In genomic region chr4:129782857-129783331, GRCm38 (mm10) we compare ENCODE assay signal across 8 mouse cellular contexts. TPM values are rescaled to one million over a fixed set of nuclear protein-coding genes. Genes with fewer than 3 reads are reported as not detected.
DNase-seq lines count a peak whose midpoint lies in the region; ATAC-seq and TF ChIP-seq lines count a peak whose summit lies in the region.

No protein-coding gene starts in this region.

- dilution Hi-C loops in CH12.LX (cut with MboI; ENCODE audit: extremely low pct_ligation_motif_present, extremely low pct_unique_long_range_greater_than_20kb, low sequenced_read_pairs): no loop called here

- H3K4me2 ChIP-seq in CH12.LX (ENCODE audit: insufficient read depth, low read depth, poor library complexity, severe bottlenecking): peak overlapping the region; percentile 41; the same call in 1 of the 2 replicates
- H3K4me2 ChIP-seq in forebrain, embryonic 15.5 days (replicated peaks): no peak overlapping the region

- peak; percentile 61 for ATAC-seq in forebrain, embryonic 15.5 days (replicated peaks)
- no peak for ATAC-seq in inflammation-experienced regulatory T-cells, adult 6 months

- no peak; the same call in 1 of the 2 replicates for TF ChIP-seq POLR2A in CH12.LX (IDR thresholded peaks at IDR 0.05; ENCODE audit: low read depth, low read length)

- DNase-seq in heart, embryonic 10.5 days (ENCODE audit: low spot score): peak; percentile 68
- no peak for DNase-seq in heart, adult 9 months (ENCODE audit: low spot score in 2 of 2)
- no peak for DNase-seq in CH12.LX (ENCODE audit: extremely low read depth)
- DNase-seq in cerebellum, adult 9-10 months: no peak
- DNase-seq in thymus, postnatal 10 days (ENCODE audit: low spot score in 2 of 2): no peak

- H3K9ac ChIP-seq in CH12.LX (ENCODE audit: insufficient read depth, low read depth): 0 out of 2 replicates have a peak overlapping the region, but pooled peaks have one; percentile 30
- no peak overlapping the region for H3K9ac ChIP-seq in forebrain, embryonic 15.5 days (replicated peaks)

- TF ChIP-seq EP300 in CH12.LX (IDR thresholded peaks at IDR 0.05; ENCODE audit: low read length): no peak

- peak overlapping the region; percentile 78 for H3K27ac ChIP-seq in heart, embryonic 10.5 days
- H3K27ac ChIP-seq in CH12.LX (ENCODE audit: insufficient read depth, low read depth): peak overlapping the region; percentile 58
- H3K27ac ChIP-seq in forebrain, embryonic 15.5 days (replicated peaks): peak overlapping the region; percentile 21; the same call in 1 of the 2 replicates

- WGBS in heart, embryonic 10.5 days: 44% methylated on average over 3 of the region's 3 CpGs
- 30% methylated on average over 3 of the region's 3 CpGs for WGBS in forebrain, embryonic 15.5 days

- H3K36me3 ChIP-seq in heart, embryonic 10.5 days: no peaks in the 10 kb centered on the region
- H3K36me3 ChIP-seq in CH12.LX (replicated peaks in 1 of 2; ENCODE audit: control insufficient read depth in 1 of 2, insufficient read depth in 1 of 2, low read length in 1 of 2): no peaks in the 10 kb centered on the region
- H3K36me3 ChIP-seq in forebrain, embryonic 15.5 days: no peaks in the 10 kb centered on the region
- H3K36me3 ChIP-seq in megakaryocyte, embryonic 14.5 days (replicated peaks; ENCODE audit: low read length): peaks cover 3% of the 10 kb centered on the region

- H3K27me3 ChIP-seq in heart, embryonic 10.5 days (ENCODE audit: insufficient read depth, poor library complexity, severe bottlenecking): no peaks in the 10 kb centered on the region
- H3K27me3 ChIP-seq in CH12.LX (replicated peaks): no peaks in the 10 kb centered on the region
- no peaks in the 10 kb centered on the region for H3K27me3 ChIP-seq in forebrain, embryonic 15.5 days
- no peaks in the 10 kb centered on the region for H3K27me3 ChIP-seq in megakaryocyte, embryonic 14.5 days (replicated peaks)

- TF ChIP-seq CTCF in CH12.LX (conservative IDR thresholded peaks at IDR 0.05 in 1 of 2, IDR thresholded peaks at IDR 0.05 in 1 of 2; ENCODE audit: low read depth in 2 of 2, low read length in 2 of 2): no peak

- peaks cover 19% of the 10 kb centered on the region for H3K4me1 ChIP-seq in heart, embryonic 10.5 days
- H3K4me1 ChIP-seq in CH12.LX (ENCODE audit: control insufficient read depth in 1 of 2, insufficient read depth in 2 of 2): peaks cover 12 to 43% of the 10 kb centered on the region in 2 experiments
- peaks cover 23% of the 10 kb centered on the region for H3K4me1 ChIP-seq in forebrain, embryonic 15.5 days
- peaks cover 29% of the 10 kb centered on the region for H3K4me1 ChIP-seq in megakaryocyte, embryonic 14.5 days

- in situ Hi-C loops in CH12.LX (cut with MboI; ENCODE audit: low pct_ligation_motif_present, low pct_unique_long_range_greater_than_20kb, low sequenced_read_pairs): loop anchor here (10.0 to 25.0 kb wide), 2 partner anchors 62 to 304 kb away; no protein-coding TSS in a partner anchor

- no peaks in the 10 kb centered on the region for H3K9me3 ChIP-seq in heart, embryonic 10.5 days
- peaks cover 4% of the 10 kb centered on the region for H3K9me3 ChIP-seq in CH12.LX (replicated peaks; ENCODE audit: low read length)
- no peaks in the 10 kb centered on the region for H3K9me3 ChIP-seq in forebrain, embryonic 15.5 days
- H3K9me3 ChIP-seq in megakaryocyte, embryonic 14.5 days: 0 out of 2 replicates have a peak, but pooled peaks cover 3% of the 10 kb centered on the region

- H3K79me2 ChIP-seq in CH12.LX (replicated peaks; ENCODE audit: control insufficient read depth, extremely low read depth, insufficient read depth, poor library complexity, severe bottlenecking): no peaks in the 10 kb centered on the region

- TF ChIP-seq RAD21 in CH12.LX (IDR thresholded peaks at IDR 0.05; ENCODE audit: low read depth, low read length): no peak

- no peak overlapping the region for H3K4me3 ChIP-seq in heart, embryonic 10.5 days
- no peak overlapping the region for H3K4me3 ChIP-seq in CH12.LX (replicated peaks in 1 of 3; ENCODE audit: low read depth in 2 of 3, low read length in 2 of 3, poor library complexity in 1 of 3)
- H3K4me3 ChIP-seq in forebrain, embryonic 15.5 days: no peak overlapping the region
- H3K4me3 ChIP-seq in megakaryocyte, embryonic 14.5 days (replicated peaks): peak overlapping the region; percentile 26

TF ChIP-seq in CH12.LX, 34 proteins besides CTCF, POLR2A, EP300 and RAD21:
- no peak for TF ChIP-seq SIN3A (IDR thresholded peaks at IDR 0.05; ENCODE audit: low read length)
- TF ChIP-seq ETS1 (conservative IDR thresholded peaks at IDR 0.05; ENCODE audit: low read depth, low read length): 0 out of 2 replicates have a peak, but pooled peaks have one; percentile 18
- TF ChIP-seq KAT2A (IDR thresholded peaks at IDR 0.05; ENCODE audit: insufficient replicate concordance, low read length): no peak
- 0 out of 2 replicates have a peak, but pooled peaks have one; percentile 11 for TF ChIP-seq NRF1 (IDR thresholded peaks at IDR 0.05; ENCODE audit: low read depth, low read length)

RNA-seq across cellular contexts. Expression of gene Ptp4a2, which starts 28.1 kb away (rescaled TPM):
- 348 and 351 TPM in 2 replicates for polyA plus RNA-seq in heart, embryonic 10.5 days (2016; fragmentation: Nextera tagmentation; extraction: Ambion mirVana)
- 113 and 163 TPM in 2 replicates for total RNA-seq in CH12.LX (2012; rRNA removed)
- 415 and 493 TPM in 2 replicates for total RNA-seq in CH12.LX (2014; rRNA removed)
- polyA plus RNA-seq in CH12.LX (2012; ENCODE audit: insufficient read length, low read depth): 327 and 467 TPM in 2 replicates
- polyA plus RNA-seq in forebrain, embryonic 15.5 days (2015; fragmentation: Nextera tagmentation; extraction: Ambion mirVana): 315 and 320 TPM in 2 replicates
- 14.5 and 30.1 TPM in 2 replicates for polyA plus RNA-seq in megakaryocyte, embryonic 14.5 days (2012; ENCODE audit: insufficient read depth, low replicate concordance)
- 1,000 to 10,000 TPM; 1,860 to 2,586 (median 2,027) TPM for polyA plus RNA-seq in inflammation-experienced regulatory T-cells, adult 6 months (2017; shearing (Covaris generic))

RNA-seq across cellular contexts. Expression of gene Khdrbs1, which starts 40.8 kb away (rescaled TPM):
- 93.7 and 115 TPM in 2 replicates for polyA plus RNA-seq in heart, embryonic 10.5 days (2016; fragmentation: Nextera tagmentation; extraction: Ambion mirVana)
- total RNA-seq in CH12.LX (2012; rRNA removed): 58.6 and 65.9 TPM in 2 replicates
- total RNA-seq in CH12.LX (2014; rRNA removed): 67.4 and 79.0 TPM in 2 replicates
- 125 TPM in 2 replicates for polyA plus RNA-seq in CH12.LX (2012; ENCODE audit: insufficient read length, low read depth)
- polyA plus RNA-seq in forebrain, embryonic 15.5 days (2015; fragmentation: Nextera tagmentation; extraction: Ambion mirVana): 175 and 187 TPM in 2 replicates
- 67.0 and 99.6 TPM in 2 replicates for polyA plus RNA-seq in megakaryocyte, embryonic 14.5 days (2012; ENCODE audit: insufficient read depth, low replicate concordance)
- polyA plus RNA-seq in inflammation-experienced regulatory T-cells, adult 6 months (2017; shearing (Covaris generic)): 10 to 100 TPM; 35.0 to 40.3 (median 39.9) TPM

Comparison
In these comparisons a context has a peak if more than half of its experiments do, and no peak if none do; other contexts are left out.
1. H3K27ac ChIP-seq: peak in every context shown above with its lines; median percentile 78 in heart, embryonic 10.5 days; 58 in CH12.LX; 21 in forebrain, embryonic 15.5 days.
2. RNA of gene Ptp4a2, which starts 28.1 kb away (polyA plus RNA-seq): 1,860 to 2,586 TPM in inflammation-experienced regulatory T-cells, adult 6 months, 348 to 351 TPM in heart, embryonic 10.5 days, 327 to 467 TPM in CH12.LX and 315 to 320 TPM in forebrain, embryonic 15.5 days; 14.5 to 30.1 TPM in megakaryocyte, embryonic 14.5 days; every median in the first group is over 10 times any median in the second.